In genomic region chr14:93061824-93062620, GRCm38 (mm10) we compare ENCODE assay signal across 25 mouse cellular contexts.
A peak's percentile ranks its signal among the peaks of the same experiment; 100 is the strongest.
DNase-seq lines count a peak whose midpoint lies in the region; ATAC-seq and TF ChIP-seq lines count a peak whose summit lies in the region.
"Had no signal": no experiment of that assay in that cellular context is flagged by ENCODE, and none has a peak within 500 bp of the region (broad histone marks: within the 10 kb centered on the region; RNA-seq: fewer than 3 reads in every experiment).

No protein-coding gene starts in this region.

- no peak overlapping the region for H3K4me2 ChIP-seq in embryonic facial prominence, embryonic 14.5 days (ENCODE audit: low read depth, low read length)
- H3K4me2 ChIP-seq in lung, embryonic 14.5 days: no peak overlapping the region
- H3K4me2 ChIP-seq: embryonic facial prominence, embryonic 13.5 days; forebrain, embryonic 12.5 days; hindbrain, embryonic 12.5 days had no signal

- no peak for ATAC-seq in embryonic facial prominence, embryonic 14.5 days (ENCODE audit: low read depth)
- ATAC-seq in lung, embryonic 14.5 days (ENCODE audit: insufficient read depth): no peak
- peak; percentile 96 for ATAC-seq in Patski
- ATAC-seq: hindbrain, embryonic 16.5 days; inflammation-experienced regulatory T-cells, adult 6 months; intestine, postnatal 0 days had no signal

- H3K4me3 ChIP-seq in embryonic facial prominence, embryonic 14.5 days (ENCODE audit: low read depth, low read length): no peak overlapping the region
- no peak overlapping the region for H3K4me3 ChIP-seq in embryonic facial prominence, embryonic 10.5 days
- no peak overlapping the region for H3K4me3 ChIP-seq in lung, embryonic 14.5 days (ENCODE audit: low read depth, low read length)
- H3K4me3 ChIP-seq: embryonic facial prominence, embryonic 13.5 days; erythroblast, embryonic 14.5 days; forebrain, embryonic 12.5 days; heart, embryonic 10.5 days; hindbrain, embryonic 12.5 days had no signal

- H3K9ac ChIP-seq in embryonic facial prominence, embryonic 14.5 days (ENCODE audit: low read depth, low read length): no peak overlapping the region
- H3K9ac ChIP-seq in lung, embryonic 14.5 days: no peak overlapping the region
- H3K9ac ChIP-seq: embryonic facial prominence, embryonic 13.5 days; forebrain, embryonic 12.5 days; hindbrain, embryonic 12.5 days had no signal

- no peak for TF ChIP-seq CTCF in lung, embryonic 14.5 days (IDR thresholded peaks at IDR 0.05; ENCODE audit: low read depth)
- no peak for TF ChIP-seq CTCF in Patski (IDR thresholded peaks at IDR 0.05)

- POLR2A ChIA-PET in Patski (lab: Charles Lee): no interaction called here

- DNase-seq in embryonic facial prominence, embryonic 14.5 days (ENCODE audit: low spot score): peak; percentile 77
- no peak for DNase-seq in embryonic facial prominence, embryonic 10.5 days (ENCODE audit: low spot score)
- DNase-seq in lung, embryonic 14.5 days: peak; percentile 37
- no peak for DNase-seq in lung, postnatal 4 days
- DNase-seq in Patski (ENCODE audit: low read depth, low spot score): peak; percentile 38
- DNase-seq in fibroblast of lung, adult 2 months (ENCODE audit: low read depth): peak; percentile 14
- no peak for DNase-seq in adrenal gland, adult 2 months
- no peak for DNase-seq in adrenal gland, postnatal 10 days
- DNase-seq: adrenal gland, postnatal 36 days; cerebellum, adult 11-12 months; cerebellum, adult 9-10 months; cerebellum, postnatal 25 days; gastrocnemius, postnatal 10 days; heart, adult 18-20 months; heart, postnatal 10 days; heart, postnatal 4 days had no signal

- H3K4me1 ChIP-seq in embryonic facial prominence, embryonic 14.5 days (ENCODE audit: control insufficient read depth, insufficient read depth, low read length): peaks cover 4% of the 10 kb centered on the region; the same call in 1 of the 2 replicates
- peaks cover 5% of the 10 kb centered on the region; the same call in 1 of the 2 replicates for H3K4me1 ChIP-seq in embryonic facial prominence, embryonic 10.5 days
- 0 out of 2 replicates have a peak, but pooled peaks cover 8% of the 10 kb centered on the region for H3K4me1 ChIP-seq in lung, embryonic 14.5 days (ENCODE audit: insufficient read depth)
- H3K4me1 ChIP-seq: heart, embryonic 10.5 days had no signal

- H3K27me3 ChIP-seq in embryonic facial prominence, embryonic 14.5 days (replicated peaks; ENCODE audit: control insufficient read depth, insufficient read depth, low read length): no peaks in the 10 kb centered on the region
- no peaks in the 10 kb centered on the region for H3K27me3 ChIP-seq in embryonic facial prominence, embryonic 10.5 days (replicated peaks; ENCODE audit: low read depth, poor library complexity, severe bottlenecking)
- no peaks in the 10 kb centered on the region for H3K27me3 ChIP-seq in lung, embryonic 14.5 days (ENCODE audit: insufficient read depth, low read length)
- no peaks in the 10 kb centered on the region for H3K27me3 ChIP-seq in Patski
- H3K27me3 ChIP-seq: CH12.LX; embryonic facial prominence, embryonic 13.5 days; forebrain, embryonic 12.5 days; hindbrain, embryonic 12.5 days had no signal

- in situ Hi-C loops in Patski (cut with MboI; ENCODE audit: low pct_unique_long_range_greater_than_20kb): no loop called here

- CTCF ChIA-PET in Patski (lab: Charles Lee): interaction anchor here (0.7 to 1.3 kb wide), 2 partner anchors 20 to 121 kb away, joined by 3 read pairs; no protein-coding TSS in a partner anchor

- H3K36me3 ChIP-seq in embryonic facial prominence, embryonic 14.5 days (ENCODE audit: control insufficient read depth, insufficient read depth, low read length): no peaks in the 10 kb centered on the region
- no peaks in the 10 kb centered on the region for H3K36me3 ChIP-seq in embryonic facial prominence, embryonic 10.5 days (replicated peaks)
- H3K36me3 ChIP-seq in lung, embryonic 14.5 days (ENCODE audit: insufficient read depth): no peaks in the 10 kb centered on the region
- H3K36me3 ChIP-seq: embryonic facial prominence, embryonic 13.5 days; forebrain, embryonic 12.5 days; heart, embryonic 10.5 days; hindbrain, embryonic 12.5 days had no signal

- no peaks in the 10 kb centered on the region for H3K9me3 ChIP-seq in embryonic facial prominence, embryonic 14.5 days (ENCODE audit: control insufficient read depth, low read length)
- no peaks in the 10 kb centered on the region for H3K9me3 ChIP-seq in embryonic facial prominence, embryonic 10.5 days
- no peaks in the 10 kb centered on the region for H3K9me3 ChIP-seq in lung, embryonic 14.5 days (ENCODE audit: low read depth, low read length)
- H3K9me3 ChIP-seq: embryonic facial prominence, embryonic 13.5 days; forebrain, embryonic 12.5 days; heart, embryonic 10.5 days; hindbrain, embryonic 12.5 days had no signal

- WGBS in embryonic facial prominence, embryonic 14.5 days: 43% methylated on average over 5 of the region's 5 CpGs
- 86% methylated on average over 5 of the region's 5 CpGs for WGBS in embryonic facial prominence, embryonic 10.5 days
- WGBS in lung, embryonic 14.5 days: 53% methylated on average over 5 of the region's 5 CpGs

- no peak overlapping the region for H3K27ac ChIP-seq in embryonic facial prominence, embryonic 14.5 days (replicated peaks; ENCODE audit: low read depth, low read length)
- H3K27ac ChIP-seq in embryonic facial prominence, embryonic 10.5 days (replicated peaks): no peak overlapping the region
- H3K27ac ChIP-seq in lung, embryonic 14.5 days (ENCODE audit: low read depth): no peak overlapping the region
- H3K27ac ChIP-seq: embryonic facial prominence, embryonic 13.5 days; forebrain, embryonic 12.5 days; heart, embryonic 10.5 days; hindbrain, embryonic 12.5 days had no signal

Comparison
In these comparisons a context has a peak if more than half of its experiments do, and no peak if none do; other contexts are left out.
1. DNase-seq: peak in embryonic facial prominence, embryonic 14.5 days (single experiment), lung, embryonic 14.5 days (single experiment), Patski (single experiment) and fibroblast of lung, adult 2 months (single experiment); none in embryonic facial prominence, embryonic 10.5 days (single experiment), lung, postnatal 4 days (0 of 2), adrenal gland, adult 2 months (single experiment) and adrenal gland, postnatal 10 days (single experiment).